Mouse (Mus musculus) forebrain, postnatal 0 days (tissue): ENCODE measurements around the gene Ndrg4. TPM values are rescaled to one million over a fixed set of nuclear protein-coding genes. Genes with fewer than 3 reads are reported as not detected.

Experiments
- ATAC-seq: fragments of 200-750 bp; cut with Nextera tagmentation; 2 replicates; pipeline ENCODE4 v1.8.0; 2017; ENCODE audit warnings: mild to moderate bottlenecking, moderate library complexity
- DNase-seq: peaks from one replicate; pipeline ENCODE4 v3.0.0-alpha.2; 2015
- H3K27ac ChIP-seq: fragments of 300-500 bp; sonication (generic); 2 replicates; pipeline ENCODE4 v1.5.1; 2014; ENCODE audit warnings: low read depth, mild to moderate bottlenecking, antibody characterized with exemption, low read length, moderate library complexity, mixed read lengths
- H3K27me3 ChIP-seq: fragments of 300-500 bp; sonication (generic); 2 replicates; pipeline ENCODE4 v1.6.1; 2014; ENCODE audit warnings: mild to moderate bottlenecking, low read length, mixed read lengths; ENCODE audit not compliant: insufficient read depth
- H3K36me3 ChIP-seq: fragments of 300-500 bp; sonication (generic); 2 replicates; pipeline ENCODE4 v1.6.1; 2014; ENCODE audit warnings: mild to moderate bottlenecking, moderate library complexity; ENCODE audit not compliant: insufficient read depth
- H3K4me1 ChIP-seq: fragments of 300-500 bp; sonication (generic); 2 replicates; pipeline ENCODE4 v1.6.1; 2014; ENCODE audit warnings: antibody characterized with exemption; ENCODE audit not compliant: insufficient read depth
- H3K4me2 ChIP-seq: fragments of 300-500 bp; sonication (generic); 2 replicates; pipeline ENCODE4 v1.6.1; 2014; ENCODE audit warnings: low read depth, mild to moderate bottlenecking, moderate library complexity
- H3K4me3 ChIP-seq: fragments of 300-500 bp; sonication (generic); 2 replicates; pipeline ENCODE4 v1.5.1; 2014; ENCODE audit warnings: low read depth, low read length, mixed read lengths
- H3K9ac ChIP-seq: fragments of 300-500 bp; sonication (generic); 2 replicates; pipeline ENCODE4 v1.6.1; 2014; ENCODE audit warnings: mild to moderate bottlenecking
- H3K9me3 ChIP-seq: fragments of 300-500 bp; sonication (generic); 2 replicates; pipeline ENCODE4 v1.6.1; 2016; ENCODE audit warnings: low read length
- CTCF ChIP-seq: sonication (generic); IDR thresholded peaks from 2 replicates; pipeline ENCODE4 v1.5.1; 2016; ENCODE audit warnings: antibody characterized with exemption, control low read depth, low read depth
- WGBS: fragments of 180-500 bp; shearing (Covaris S2); extraction: QIAGEN DNeasy Blood & Tissue Kit; methylation state at CpG from one replicate; pipeline ENCODE4 v1.1.7; 2014; 5-methylcytosine and 5-hydroxymethylcytosine counted together
- microRNA-seq, 2 experiments: library from miRNA; unstranded; fragments of <30 nt; microRNA quantifications; one replicate each; pipeline ENCODE4; 2016
- polyA plus RNA-seq: library from polyadenylated mRNA; unstranded; fragments of >200 nt; fragmentation: Nextera tagmentation; extraction: Ambion mirVana; gene quantifications from 2 replicates; pipeline ENCODE4 v1.2.1, GENCODE M21; 2015
- total RNA-seq: library from RNA; depleted of rRNA; stranded (reverse); fragments of >200 nt; gene quantifications from 2 replicates; pipeline ENCODE4 v1.2.3, GENCODE M21; 2014; rRNA removed

Gene Ndrg4
- total and polyA plus RNA-seq, 2 experiments from 2014 or later, result 484 to 619 TPM

DNA sequence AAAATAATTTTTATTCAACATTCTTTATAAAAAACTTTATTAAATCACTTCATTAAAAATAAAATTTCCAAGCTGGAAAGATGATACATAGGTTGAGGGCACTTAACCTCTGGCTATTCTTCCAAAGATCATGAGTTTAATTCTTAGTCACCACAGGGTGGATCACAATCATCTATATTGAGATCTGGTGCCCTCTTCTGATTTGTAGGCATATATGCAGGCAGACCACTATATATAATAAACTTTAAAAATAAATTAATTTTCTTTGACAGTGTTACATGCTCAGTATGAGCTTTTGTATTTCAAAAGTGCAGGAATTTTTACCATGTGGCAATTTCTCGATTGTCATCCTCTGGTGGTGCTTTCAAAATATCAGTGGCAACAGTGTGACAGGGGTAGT is 87.4 kb downstream of the Ndrg4 start:
- H3K4me3 ChIP-seq, result no peak overlapping the region

More for the DNA sequence above, 87.4 kb downstream of the Ndrg4 start:
- no peaks in the 10 kb centered on the region for H3K4me1 ChIP-seq
- no peak for DNase-seq
- H3K9ac ChIP-seq, result no peak overlapping the region
- H3K9me3 ChIP-seq, result no peaks in the 10 kb centered on the region
- TF ChIP-seq CTCF, result no peak
- WGBS, result 94% methylated on average over 1 of the region's 1 CpGs
- ATAC-seq, result no peak
- peaks cover 70% of the 10 kb centered on the region for H3K36me3 ChIP-seq
- no peaks in the 10 kb centered on the region for H3K27me3 ChIP-seq
- H3K4me2 ChIP-seq, result no peak overlapping the region
- no peak overlapping the region for H3K27ac ChIP-seq

Small RNA genes lying within 50 kb of the gene (microRNA-seq; reads per million reads assigned to microRNA genes)
- gene Mir7073, result 0.39 to 1.5 reads per million in 2 experiments

Other genes starting within 250 kb of the Ndrg4 start
- 88.8 and 94.2 TPM in 2 replicates for gene Cfap20, start 242.1 kb upstream of the Ndrg4 start, total RNA-seq
- gene Cfap20, start 242.1 kb upstream of the Ndrg4 start, polyA plus RNA-seq, result 106 and 125 TPM in 2 replicates
- gene Csnk2a2, start 186.9 kb upstream of the Ndrg4 start, total RNA-seq, result 26.7 TPM in 2 replicates
- 7.7 and 9.9 TPM in 2 replicates for gene Csnk2a2, start 186.9 kb upstream of the Ndrg4 start, polyA plus RNA-seq
- 3.4 and 3.7 TPM in 2 replicates for gene Ccdc113, start 142.9 kb upstream of the Ndrg4 start, total RNA-seq
- 3.3 and 5.3 TPM in 2 replicates for gene Ccdc113, start 142.9 kb upstream of the Ndrg4 start, polyA plus RNA-seq
- gene Prss54, start 100.6 kb upstream of the Ndrg4 start, total RNA-seq, result 0.38 TPM in 1 of 2 replicates, not detected in the other
- gene Prss54, start 100.6 kb upstream of the Ndrg4 start, polyA plus RNA-seq, result not detected in 2 replicates
- 3.8 and 4.3 TPM in 2 replicates for gene Gins3, start 43.5 kb upstream of the Ndrg4 start, total RNA-seq
- gene Gins3, start 43.5 kb upstream of the Ndrg4 start, polyA plus RNA-seq, result 3.2 and 4.4 TPM in 2 replicates
- 24.9 and 29.8 TPM in 2 replicates for gene Setd6, start 38.9 kb downstream of the Ndrg4 start, total RNA-seq
- gene Setd6, start 38.9 kb downstream of the Ndrg4 start, polyA plus RNA-seq, result 37.1 and 40.0 TPM in 2 replicates
- gene Cnot1, start 130.5 kb downstream of the Ndrg4 start, total RNA-seq, result 132 and 143 TPM in 2 replicates
- 19.0 and 25.0 TPM in 2 replicates for gene Cnot1, start 130.5 kb downstream of the Ndrg4 start, polyA plus RNA-seq
- gene Sap18b, start 148.4 kb downstream of the Ndrg4 start, total RNA-seq, result 67.4 and 77.0 TPM in 2 replicates
- gene Sap18b, start 148.4 kb downstream of the Ndrg4 start, polyA plus RNA-seq, result 305 and 352 TPM in 2 replicates
- gene Slc38a7, start 176.6 kb downstream of the Ndrg4 start, total RNA-seq, result 37.9 and 50.4 TPM in 2 replicates
- 24.6 and 28.5 TPM in 2 replicates for gene Slc38a7, start 176.6 kb downstream of the Ndrg4 start, polyA plus RNA-seq
- 172 and 198 TPM in 2 replicates for gene Got2, start 211.6 kb downstream of the Ndrg4 start, total RNA-seq
- 190 and 208 TPM in 2 replicates for gene Got2, start 211.6 kb downstream of the Ndrg4 start, polyA plus RNA-seq